Mouse (Mus musculus): ENCODE measurements around the gene Tspan18.
A peak's percentile ranks its signal among the peaks of the same experiment; 100 is the strongest.

Gene Tspan18

DNA sequence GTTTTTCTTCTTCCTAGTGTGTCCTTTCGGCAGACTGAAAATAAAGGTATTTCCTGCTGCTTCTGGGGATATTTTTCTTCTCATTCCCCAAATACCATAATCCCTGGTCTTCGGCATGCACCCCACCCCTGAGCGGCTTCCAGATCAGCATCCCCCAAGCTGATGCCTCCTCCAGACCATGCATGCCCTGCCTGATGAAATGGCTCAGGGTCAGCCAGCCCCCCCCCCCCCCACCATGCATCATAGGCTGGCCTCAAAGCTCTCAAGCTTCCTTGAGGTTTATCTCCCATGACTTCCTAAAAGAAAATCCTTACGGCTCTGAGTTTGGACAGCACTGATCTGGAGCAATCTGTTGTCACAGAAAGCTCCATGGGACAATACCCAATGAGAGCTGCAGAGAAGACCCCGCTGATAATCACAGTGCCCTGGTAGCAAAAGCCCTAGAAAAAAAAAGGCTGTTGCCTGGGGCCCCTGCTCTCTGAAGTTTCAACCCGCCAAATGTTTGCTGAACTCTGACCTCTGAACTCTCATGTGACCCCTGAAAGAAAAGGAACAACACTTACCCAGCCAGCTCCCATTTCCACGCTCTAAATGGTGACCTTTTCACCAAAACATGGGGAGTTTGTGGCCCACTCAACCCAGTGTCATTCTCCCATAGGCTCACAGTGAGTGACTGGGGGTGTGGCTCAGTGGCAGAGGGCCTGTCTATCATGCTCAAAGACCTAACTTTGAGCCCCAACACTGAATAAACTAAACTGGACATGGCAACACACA, 43.8 kb downstream of the Tspan18 start:
- no peak for DNase-seq

DNA sequence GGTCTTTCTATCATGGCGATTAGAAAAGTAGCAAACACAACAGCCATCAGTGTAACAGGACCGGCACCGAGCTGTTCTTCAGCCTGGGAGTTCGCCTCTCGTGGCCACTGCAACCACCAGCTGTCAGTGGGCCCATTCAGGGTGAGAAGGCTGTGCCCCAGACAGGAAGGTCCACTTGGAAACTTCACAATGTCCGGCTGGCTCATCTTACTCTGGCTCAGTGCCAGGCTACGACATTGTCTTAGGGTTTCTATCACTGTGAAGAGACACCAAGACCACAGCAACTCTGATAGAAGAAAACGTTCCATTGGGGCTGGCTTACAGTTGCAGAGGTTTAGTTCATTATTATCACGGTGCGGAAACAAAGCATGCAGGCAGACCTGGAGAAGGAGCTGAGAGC, 45.1 kb downstream of the Tspan18 start:
- peak; percentile 70 for DNase-seq

DNA sequence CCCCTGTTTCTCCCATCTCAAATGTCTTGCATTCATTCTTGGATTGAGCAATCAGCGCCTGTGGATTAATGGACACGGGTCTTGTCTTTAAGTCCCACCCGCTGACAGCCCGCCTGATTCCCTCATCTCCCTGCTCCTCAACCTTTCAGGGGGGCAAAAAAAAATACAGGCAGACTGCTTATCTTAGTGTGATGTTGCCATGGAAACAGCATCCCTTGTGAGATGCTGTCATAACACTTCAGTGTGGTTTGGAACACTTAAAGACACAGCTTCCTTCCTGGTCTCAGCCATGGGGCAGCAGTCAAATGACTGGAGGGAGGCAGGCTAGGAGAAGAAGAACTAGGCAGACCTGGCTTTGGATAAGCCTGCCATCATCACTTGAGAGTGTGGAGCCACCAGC, 47.0 kb downstream of the Tspan18 start:
- DNase-seq, result no peak

DNA sequence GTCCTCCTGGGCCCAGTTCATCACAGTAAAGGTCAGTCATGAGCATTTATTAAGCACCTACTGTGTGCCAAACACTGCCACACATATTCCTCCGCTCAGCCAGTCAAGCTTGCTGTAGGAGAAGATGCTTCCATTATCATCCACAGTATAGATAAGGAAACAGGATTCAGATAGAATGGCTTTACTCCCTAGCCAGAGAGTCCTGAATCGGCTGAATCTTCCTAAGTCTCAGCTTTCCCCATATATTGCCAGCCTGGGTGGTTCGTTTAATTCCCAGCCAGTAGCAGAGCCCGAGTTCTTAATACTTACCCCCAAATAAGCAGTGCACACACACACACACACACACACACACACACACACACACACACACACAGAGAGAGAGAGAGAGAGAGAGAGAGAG, 47.6 kb downstream of the Tspan18 start:
- DNase-seq, result no peak

DNA sequence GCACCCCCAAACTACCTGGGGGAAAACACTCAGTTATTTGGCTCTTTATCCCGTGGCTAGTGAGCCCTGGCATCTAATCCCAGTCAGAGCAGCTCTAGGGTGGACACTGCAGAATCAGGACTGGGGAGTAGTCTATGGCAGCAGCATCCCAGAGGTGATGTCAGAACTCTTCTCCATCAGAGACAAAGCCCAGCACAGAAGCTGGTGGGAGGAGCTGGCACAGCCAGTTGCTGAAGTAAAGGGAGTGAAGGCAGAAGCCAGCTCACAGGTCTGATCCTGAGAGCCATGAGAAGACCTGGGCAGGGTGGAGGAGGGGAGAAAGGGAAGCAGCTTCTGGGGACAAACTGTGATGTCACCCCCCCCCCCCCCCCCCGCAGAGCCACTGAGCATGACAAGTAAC, 48.0 kb downstream of the Tspan18 start:
- DNase-seq, result no peak

DNA sequence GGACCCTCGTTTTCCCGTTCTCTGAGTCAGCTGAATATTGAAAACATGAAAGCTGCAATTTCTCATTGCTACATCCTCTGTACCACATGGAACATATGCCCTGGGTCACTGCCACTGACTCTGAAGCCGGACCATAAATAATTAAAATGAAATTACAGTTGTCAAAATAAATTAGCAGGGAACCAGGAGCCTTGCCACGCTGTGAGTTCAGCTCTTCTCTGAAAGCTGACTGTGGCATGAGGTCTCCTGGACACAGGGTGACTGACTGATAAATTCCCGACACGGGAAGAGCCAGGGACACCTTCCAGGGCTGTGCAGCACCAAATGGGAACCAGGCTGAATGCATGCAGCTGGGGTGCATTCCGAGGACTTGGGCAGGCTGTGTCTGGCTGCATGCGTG, 48.5 kb downstream of the Tspan18 start:
- no peak for DNase-seq

DNA sequence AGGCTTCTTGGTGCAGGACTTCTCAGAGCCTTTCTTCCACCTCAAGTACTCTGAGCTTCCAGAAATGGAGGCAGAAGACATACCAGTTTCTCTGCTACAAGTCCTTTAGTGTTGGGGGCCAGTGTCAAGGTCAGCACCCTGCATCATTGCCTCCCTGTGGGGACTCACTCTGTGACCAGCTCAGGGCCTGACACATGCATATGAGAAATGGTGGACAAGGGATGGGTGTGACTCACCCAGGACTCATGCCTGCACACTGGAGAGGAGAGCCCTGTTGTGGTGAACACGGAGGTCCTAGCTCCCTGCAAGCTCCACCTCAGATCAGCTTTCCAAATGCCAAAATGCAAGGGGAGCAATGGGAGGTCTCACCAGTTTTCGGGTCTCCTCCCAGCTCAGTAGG, 49.7 kb downstream of the Tspan18 start:
- no peak for DNase-seq

DNA sequence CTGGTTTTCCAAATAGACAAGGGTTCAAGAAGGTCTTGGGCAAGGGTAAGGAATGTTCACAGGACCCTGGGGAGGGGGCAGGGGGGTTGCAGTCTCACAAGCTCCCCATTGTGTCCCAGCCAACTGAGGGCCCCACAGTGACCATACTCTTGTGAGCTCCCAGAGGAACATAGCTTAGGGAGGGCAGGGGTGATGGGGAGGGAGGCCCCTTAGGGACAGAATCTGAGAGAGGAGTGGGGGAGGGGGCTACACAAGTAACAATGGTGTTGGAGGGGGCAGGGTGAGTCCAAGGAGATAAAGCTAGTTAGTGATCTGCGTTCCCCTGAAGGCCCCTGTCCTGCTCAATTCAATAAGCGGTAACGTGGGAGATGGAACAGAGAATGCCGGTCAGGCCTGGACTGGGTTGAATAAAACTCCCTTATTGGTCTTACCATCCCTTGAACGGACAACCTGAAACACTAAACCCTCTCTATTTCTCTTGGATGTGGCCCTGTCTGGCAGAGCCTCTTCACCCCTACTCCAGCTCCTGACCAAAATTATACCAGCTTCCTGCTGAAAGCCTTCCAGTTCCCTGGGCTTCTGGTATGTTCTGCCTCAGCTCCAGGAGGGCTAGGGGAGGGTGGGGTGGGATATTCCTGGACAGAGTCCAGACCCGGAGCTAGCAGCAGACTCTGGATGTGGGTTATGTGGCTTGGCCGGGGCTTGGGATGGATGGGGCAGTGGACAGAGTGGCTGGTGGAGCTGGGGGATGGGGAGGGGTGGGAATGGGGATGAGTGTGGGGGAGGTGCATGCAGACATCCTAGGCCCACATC, 50.6 kb downstream of the Tspan18 start:
- DNase-seq, result no peak

DNA sequence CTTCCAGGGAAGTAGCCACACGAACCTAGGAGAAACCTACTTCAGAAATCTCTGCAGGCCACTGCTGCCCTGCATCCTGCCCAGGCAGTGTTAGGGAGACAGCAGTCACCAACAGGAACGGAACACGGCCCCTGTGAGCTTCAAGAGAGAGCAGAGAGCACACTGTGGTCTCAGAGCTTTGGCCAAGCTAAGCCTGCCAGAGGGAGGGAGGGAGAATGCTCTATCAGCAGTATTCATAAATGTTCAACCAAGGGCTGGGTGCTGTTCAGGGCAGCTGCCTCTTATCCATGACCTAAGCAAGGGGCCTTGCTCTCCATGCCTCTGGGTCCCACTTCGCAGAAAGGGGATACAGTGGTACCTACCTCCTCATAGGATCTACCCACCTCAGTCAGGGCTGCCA, 51.7 kb downstream of the Tspan18 start:
- no peak for DNase-seq

DNA sequence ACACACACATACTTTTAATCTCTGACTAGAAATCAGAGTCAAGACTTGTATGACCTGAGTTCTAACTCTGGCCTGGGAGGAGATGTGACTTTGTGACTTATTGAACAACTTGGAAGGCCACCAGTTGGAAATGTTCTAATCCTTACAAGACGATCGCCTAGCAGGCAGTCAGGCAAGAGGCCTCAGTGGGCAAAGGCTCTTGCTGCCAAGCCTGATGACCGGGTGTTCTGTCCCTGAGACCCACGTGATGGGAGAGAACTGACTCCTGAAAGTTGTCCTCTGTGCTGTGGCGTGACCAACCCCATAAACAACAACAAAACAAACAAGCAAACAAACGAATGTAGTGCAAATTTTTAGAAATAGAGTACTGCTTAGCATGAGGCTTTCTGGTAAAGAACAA, 52.8 kb downstream of the Tspan18 start:
- no peak for DNase-seq

DNA sequence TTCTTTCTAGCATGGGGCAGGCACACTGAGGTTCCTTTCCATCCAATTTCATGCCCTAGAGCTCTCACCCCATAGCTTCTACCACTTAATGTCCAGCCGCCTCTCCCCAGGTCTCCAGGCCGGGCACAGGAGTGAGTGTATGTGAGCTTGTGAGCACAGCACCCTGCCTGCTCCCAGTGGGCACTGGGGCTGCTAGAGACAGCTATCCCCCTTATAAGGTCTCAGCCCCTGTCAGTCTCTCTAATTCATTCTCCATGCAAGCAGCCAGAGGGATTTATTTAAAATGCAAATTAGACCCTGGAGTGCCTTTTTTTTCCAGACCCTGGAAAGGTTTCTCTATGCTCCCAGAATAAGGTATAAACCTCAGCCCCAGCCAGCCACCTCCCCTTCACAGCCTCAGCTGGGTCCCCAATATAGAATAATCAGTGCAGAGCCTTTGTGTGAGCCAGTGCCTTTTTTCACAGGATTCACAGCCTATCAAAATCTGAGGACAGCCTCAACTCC, 54.1 kb downstream of the Tspan18 start:
- no peak for DNase-seq

DNA sequence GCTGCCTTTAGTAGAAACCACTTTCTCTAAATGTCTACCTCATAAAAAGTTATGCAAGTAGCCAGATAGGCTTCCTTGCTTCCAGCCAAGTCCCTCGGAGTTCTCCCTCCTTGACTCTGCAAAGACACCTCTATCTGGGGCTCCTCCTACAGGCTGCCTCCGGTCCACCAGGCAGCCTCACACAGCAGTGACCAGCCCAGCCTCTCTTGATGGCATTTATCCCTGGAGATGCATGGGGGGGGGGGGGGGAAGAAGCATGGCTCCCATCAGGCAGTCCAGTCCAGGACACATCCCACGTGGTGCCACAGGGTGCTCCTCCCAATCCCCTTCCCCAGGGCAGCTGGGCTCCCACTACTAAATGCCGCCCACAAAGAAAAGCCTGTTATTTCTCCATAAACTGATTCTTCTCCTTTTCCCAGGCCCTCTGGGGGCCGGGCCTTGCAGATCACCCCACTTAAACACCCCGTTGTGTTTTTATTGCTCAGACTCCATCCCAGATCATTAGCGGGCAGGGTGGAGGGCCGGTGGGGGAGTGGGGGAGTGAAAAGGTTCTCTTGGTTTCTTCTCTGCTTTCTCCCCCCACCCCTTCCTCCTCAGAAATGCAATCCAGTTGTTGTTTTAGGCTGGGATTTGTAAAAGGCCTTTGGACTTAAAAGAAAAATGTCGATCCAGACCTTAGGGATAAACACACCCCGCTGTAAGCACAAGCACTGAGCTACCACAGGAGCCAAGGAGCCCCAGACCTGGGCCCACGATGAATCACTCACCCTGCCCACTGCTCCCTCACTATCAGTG, 55.9 kb downstream of the Tspan18 start:
- DNase-seq, result peak; percentile 59

DNA sequence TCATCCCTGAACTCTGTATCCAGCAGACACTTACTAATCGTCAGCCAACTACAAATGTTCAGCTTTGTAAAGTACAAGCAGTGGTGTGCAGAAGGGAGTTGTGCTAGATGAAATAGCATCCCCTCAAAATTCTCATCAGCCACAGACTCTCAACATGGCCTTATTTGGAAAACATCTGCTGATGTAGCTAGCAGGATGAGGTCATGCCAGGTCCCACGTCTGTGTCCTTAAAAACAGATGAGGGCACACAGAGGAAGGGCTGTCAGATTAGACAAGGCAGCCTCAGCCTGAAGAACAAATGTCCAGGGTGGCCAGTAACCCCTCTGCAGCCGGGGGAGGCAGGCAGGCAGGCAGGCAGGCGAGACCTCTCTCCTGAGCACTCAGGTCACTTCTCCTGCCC, 56.8 kb downstream of the Tspan18 start:
- DNase-seq, result peak; percentile 19

DNA sequence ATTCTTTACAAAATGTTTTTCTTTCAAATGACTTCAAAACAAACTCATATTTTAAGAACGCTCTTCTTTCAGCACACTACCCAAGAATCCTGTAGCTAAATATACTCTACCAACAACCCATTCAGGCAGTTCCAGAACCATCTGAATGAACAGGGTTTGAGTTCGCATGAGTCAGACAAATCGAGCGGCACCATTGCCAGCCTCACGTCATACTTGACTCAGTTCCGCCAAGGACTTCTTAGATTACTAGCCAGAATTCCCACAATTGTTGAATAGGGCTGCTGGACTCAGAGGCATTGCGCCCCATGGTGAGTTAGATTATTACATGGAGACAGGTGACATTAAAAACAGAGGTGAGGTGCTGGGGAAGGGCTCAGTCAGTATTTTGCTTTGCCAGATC, 58.3 kb downstream of the Tspan18 start:
- DNase-seq, result no peak

DNA sequence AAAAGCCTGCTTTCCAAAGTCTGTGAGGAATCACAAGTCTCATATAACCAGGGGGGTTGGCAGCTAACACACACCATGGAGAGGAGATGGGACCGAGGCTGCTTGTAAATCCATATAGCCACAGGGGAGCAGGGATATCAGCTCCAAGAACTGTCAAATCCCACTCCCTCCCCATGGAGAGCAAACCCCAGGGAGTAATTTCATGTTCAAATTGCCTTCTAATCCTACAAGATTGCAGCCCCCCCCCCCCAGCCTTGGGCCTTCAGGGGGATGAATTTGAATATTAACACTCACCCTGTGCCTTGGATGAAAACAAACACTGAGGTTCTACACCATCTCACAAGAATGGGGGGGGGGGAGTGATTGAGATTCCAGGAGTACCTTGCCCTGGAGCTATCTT, 60.4 kb downstream of the Tspan18 start:
- DNase-seq, result no peak

DNA sequence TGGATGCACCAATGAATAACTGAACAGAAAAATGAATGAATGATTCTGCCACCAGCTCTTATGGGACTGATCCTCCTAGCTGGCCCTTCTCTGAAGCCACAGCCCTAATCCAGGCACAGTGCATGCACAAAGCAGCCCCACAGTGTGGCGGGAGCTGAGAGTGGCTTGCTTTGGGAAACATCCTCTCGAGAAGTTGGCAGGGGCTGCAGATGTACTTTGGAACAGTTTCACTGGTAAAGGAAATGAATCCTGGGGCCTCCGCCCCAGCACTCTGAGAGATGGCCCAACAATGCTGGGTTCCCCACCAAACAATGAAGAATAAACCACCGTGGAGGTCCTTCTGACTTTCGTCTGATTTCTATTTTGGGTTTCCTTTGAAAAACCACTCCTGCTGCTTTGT, 64.2 kb downstream of the Tspan18 start:
- peak; percentile 55 for DNase-seq

DNA sequence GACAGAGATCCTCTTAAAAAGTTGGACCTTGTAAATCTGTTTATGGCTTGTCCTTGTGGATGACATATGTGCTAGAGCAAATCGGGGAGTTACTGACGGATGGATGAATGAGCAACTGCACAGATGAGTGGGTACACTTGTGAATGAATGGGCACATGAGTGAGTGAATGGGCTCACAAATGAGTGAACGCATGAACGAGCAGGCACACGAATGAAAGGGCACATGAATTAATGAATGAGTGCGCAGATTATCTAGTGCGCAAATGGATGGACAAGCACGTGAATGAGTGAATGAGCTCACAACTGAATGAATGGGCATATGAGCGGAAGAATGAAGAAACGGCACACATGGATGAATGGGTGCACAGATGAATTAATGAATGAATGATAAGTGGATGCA, 64.7 kb downstream of the Tspan18 start:
- no peak for DNase-seq

DNA sequence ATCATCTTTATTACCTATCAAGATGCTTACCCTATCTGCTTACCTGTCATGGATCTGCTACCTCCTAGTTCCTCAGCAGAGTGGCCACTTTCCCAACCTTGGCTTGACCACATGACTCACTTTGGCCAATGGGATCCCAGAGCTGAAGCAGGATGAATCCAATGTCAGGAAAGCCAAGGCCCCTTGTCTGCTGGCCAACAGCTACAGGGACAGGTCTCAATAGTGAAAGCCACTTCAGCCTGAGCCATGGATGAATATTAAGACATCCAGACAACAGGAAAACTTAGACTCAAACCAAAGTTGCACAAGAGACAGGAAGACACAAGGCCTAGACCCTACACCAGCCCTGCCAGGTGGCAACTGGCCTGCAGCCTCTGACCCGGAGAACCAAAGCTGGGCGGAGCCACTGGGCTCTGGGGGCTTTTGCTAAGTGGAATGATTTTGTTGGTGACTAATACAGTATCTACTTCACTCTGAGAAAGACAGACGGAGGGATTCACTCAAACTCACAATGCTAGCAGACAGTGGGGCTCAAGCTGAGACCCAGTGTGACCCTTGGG, 65.5 kb downstream of the Tspan18 start:
- DNase-seq, result no peak

DNA sequence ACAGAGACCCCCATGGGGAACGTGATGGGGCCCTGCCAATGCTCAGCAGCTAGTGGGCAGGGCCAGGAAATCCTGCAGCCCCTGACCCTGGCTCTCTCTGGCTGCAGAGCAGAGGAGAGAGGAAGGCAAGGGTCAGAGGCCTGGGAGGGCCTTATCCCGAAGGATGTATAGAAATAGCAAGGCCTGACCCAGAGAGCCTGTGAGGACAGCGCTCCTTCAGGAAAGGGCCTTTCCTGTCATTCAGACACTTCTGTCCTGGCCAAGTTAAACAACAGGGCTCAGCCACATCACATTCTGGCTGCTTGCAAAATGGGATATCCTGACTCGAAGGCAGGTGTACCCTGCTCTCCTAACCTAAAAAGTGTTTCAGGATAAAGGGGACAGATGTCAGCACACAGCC, 66.5 kb downstream of the Tspan18 start:
- DNase-seq, result peak; percentile 46

DNA sequence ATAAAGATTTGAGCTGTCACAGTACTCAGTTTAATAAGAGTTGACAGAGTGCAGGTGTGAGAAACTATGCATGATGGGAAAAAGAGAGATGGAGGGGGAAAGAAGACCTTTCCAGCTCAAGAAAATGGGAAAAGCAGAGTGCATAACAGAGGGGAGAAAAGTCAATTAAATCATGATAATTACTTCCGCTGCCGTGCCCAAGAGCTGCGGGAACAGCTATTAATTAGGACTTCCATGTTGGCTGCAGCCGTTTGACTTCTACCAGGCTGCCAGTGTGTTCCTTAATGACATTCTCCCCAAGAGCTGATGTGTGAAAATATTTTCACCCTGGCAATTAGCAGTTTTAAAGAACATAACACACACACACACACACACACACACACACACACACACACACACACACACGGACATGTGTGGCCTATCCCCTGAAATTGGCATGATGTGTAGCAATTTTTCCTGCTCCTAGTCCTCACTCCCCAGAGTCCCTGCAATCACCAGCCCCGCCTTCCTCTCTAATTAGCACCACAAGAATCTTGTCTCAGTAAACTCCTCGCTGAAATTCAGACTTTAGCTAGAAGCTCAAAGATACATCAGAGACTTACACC, 67.6 kb downstream of the Tspan18 start:
- DNase-seq, result no peak

DNA sequence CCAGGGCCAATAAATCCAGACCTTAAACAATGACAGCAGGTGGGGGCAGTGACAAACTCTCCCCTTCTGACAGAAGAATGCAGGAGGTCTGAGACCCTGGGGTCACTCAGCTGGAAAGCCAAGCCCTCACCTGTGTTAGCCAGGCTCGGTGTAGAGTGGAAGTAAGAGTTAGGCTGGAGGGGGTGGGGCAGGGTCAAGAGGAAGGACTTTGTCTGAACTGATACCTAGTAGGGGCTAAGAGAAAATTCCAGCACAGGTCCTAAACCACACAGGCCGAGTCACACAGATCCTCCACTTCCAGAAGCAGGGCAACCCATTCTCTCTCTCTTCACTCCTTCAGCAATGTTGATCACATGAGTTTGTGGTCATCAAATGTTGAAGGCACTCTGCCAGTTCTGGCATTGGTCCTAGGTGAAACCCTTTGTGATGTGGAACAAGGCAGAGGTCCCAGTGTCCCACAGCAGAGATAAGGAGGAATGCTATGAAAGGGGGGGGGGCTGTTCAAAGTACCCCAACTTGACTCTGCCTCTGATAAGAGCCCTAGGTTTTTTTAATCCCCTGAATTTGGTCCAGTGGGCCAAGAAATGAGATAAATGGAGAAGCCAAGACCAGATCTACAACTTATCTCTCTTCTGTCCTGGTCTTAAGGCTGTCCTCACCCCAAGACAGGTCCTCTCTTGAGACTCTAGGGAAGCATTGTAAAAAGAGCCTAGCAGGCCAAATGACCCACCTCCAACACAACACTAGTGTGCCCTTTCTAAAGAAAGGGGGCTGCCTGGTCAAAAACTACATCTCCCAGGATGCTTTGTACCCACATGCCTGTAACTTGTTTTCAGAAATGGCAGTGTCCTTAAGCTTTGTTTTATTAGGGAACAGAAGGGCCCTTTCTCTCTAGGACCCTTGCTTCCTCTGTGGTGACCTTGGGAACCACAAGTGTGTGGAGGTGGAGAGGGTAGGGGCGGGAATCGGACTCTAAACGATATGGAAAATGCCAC, 71.7 kb downstream of the Tspan18 start:
- peak; percentile 56 for DNase-seq
